Mouse (Mus musculus): ENCODE results near the gene Fuom. TPM values are rescaled to one million over a fixed set of nuclear protein-coding genes. Genes with fewer than 3 reads are reported as not detected.

Gene Fuom
- polyA plus RNA-seq, 1 experiment from 2014 or later = 50.1 TPM

GRCm38 (mm10) chr7:140126022-140126350 is 23.7 kb upstream of the Fuom start:
- ATAC-seq = peak; percentile 2
- CTCF ChIA-PET = no interaction called here
- POLR2A ChIA-PET = interaction anchor here (0.8 to 1.9 kb wide), 2 partner anchors 10 to 13 kb away, joined by 3 to 12 read pairs; partner anchors contain the start of genes Echs1 and Paox
- no peak for DNase-seq (ENCODE audit: low read depth, low spot score)
- no peak for TF ChIP-seq CTCF (IDR thresholded peaks at IDR 0.05)
- in situ Hi-C loops (cut with MboI; ENCODE audit: low pct_unique_long_range_greater_than_20kb) = no loop called here
- no peaks in the 10 kb centered on the region for H3K27me3 ChIP-seq

GRCm38 (mm10) chr7:140125278-140126021 is 23.2 kb upstream of the Fuom start:
- H3K27me3 ChIP-seq = no peaks in the 10 kb centered on the region
- ATAC-seq = peak; percentile 94
- no peak for DNase-seq (ENCODE audit: low read depth, low spot score)
- in situ Hi-C loops (cut with MboI; ENCODE audit: low pct_unique_long_range_greater_than_20kb) = no loop called here
- POLR2A ChIA-PET = interaction anchor here (0.6 to 1.9 kb wide), 5 partner anchors 9 to 670 kb away, joined by 3 to 16 read pairs (median 4); partner anchors contain the start of genes Echs1 and Paox
- no peak for TF ChIP-seq CTCF (IDR thresholded peaks at IDR 0.05)
- CTCF ChIA-PET = no interaction called here

- CTCF ChIA-PET = interaction anchor here (0.6 to 2.7 kb wide), 2 partner anchors 13 to 19 kb away, joined by 3 to 7 read pairs; partner anchors contain the start of gene Mtg1
- ATAC-seq = no peak
- no peak for TF ChIP-seq CTCF (IDR thresholded peaks at IDR 0.05)
- no peaks in the 10 kb centered on the region for H3K27me3 ChIP-seq
- no peak for DNase-seq (ENCODE audit: low read depth, low spot score)
- POLR2A ChIA-PET = interaction anchor here (1.9 kb wide), 1 partner anchor 8 kb away, joined by 12 read pairs; the partner anchor contains the start of genes Echs1 and Paox
- in situ Hi-C loops (cut with MboI; ENCODE audit: low pct_unique_long_range_greater_than_20kb) = loop anchor here (25.0 kb wide), 1 partner anchor 1038 kb away; the partner anchor contains the start of gene Rnh1
These were observed 22.1 kb upstream of the Fuom start for GRCm38 (mm10) chr7:140124382-140124781.

GRCm38 (mm10) chr7:140122765-140123164 is 20.5 kb upstream of the Fuom start:
- ChIA-PET POLR2A (no interaction called here), CTCF (interaction anchor here (2.7 kb wide), 1 partner anchor 17 kb away, joined by 7 read pairs; no protein-coding TSS in a partner anchor)
- in situ Hi-C loops (cut with MboI; ENCODE audit: low pct_unique_long_range_greater_than_20kb) = loop anchor here (25.0 kb wide), 1 partner anchor 1040 kb away; the partner anchor contains the start of gene Rnh1
- DNase-seq (ENCODE audit: low read depth, low spot score) = no peak
- ATAC-seq = no peak
- TF ChIP-seq CTCF (IDR thresholded peaks at IDR 0.05) = no peak
- no peaks in the 10 kb centered on the region for H3K27me3 ChIP-seq

- in situ Hi-C loops (cut with MboI; ENCODE audit: low pct_unique_long_range_greater_than_20kb) = loop anchor here (25.0 kb wide), 1 partner anchor 1041 kb away; the partner anchor contains the start of gene Rnh1
- ChIA-PET POLR2A (no interaction called here), CTCF (no interaction called here)
- no peak for TF ChIP-seq CTCF (IDR thresholded peaks at IDR 0.05)
- ATAC-seq = no peak
- no peaks in the 10 kb centered on the region for H3K27me3 ChIP-seq
- no peak for DNase-seq (ENCODE audit: low read depth, low spot score)
These were observed 19.2 kb upstream of the Fuom start for GRCm38 (mm10) chr7:140121338-140121910.

- CTCF ChIA-PET = interaction anchor here (1.2 kb wide), 1 partner anchor 10 kb away, joined by 3 read pairs; no protein-coding TSS in a partner anchor
- no peaks in the 10 kb centered on the region for H3K27me3 ChIP-seq
- TF ChIP-seq CTCF (IDR thresholded peaks at IDR 0.05) = no peak
- no peak for DNase-seq (ENCODE audit: low read depth, low spot score)
- no peak for ATAC-seq
- in situ Hi-C loops (cut with MboI; ENCODE audit: low pct_unique_long_range_greater_than_20kb) = loop anchor here (25.0 kb wide), 1 partner anchor 1042 kb away; the partner anchor contains the start of gene Rnh1
- POLR2A ChIA-PET = no interaction called here
These were observed 18.2 kb upstream of the Fuom start for GRCm38 (mm10) chr7:140120484-140120883.

GRCm38 (mm10) chr7:140116329-140117054 is 14.3 kb upstream of the Fuom start, which contains the start of gene Echs1:
Echs1 (minus strand) TSS chr7:140116476.
- no peak for DNase-seq (ENCODE audit: low read depth, low spot score)
- ChIA-PET CTCF (interaction anchor here (0.9 to 1.4 kb wide), 2 partner anchors 21 to 24 kb away, joined by 3 to 4 read pairs; partner anchors contain the start of gene Mtg1), POLR2A (interaction anchor here (0.5 to 2.3 kb wide), 5 partner anchors 9 to 286 kb away, joined by 4 to 12 read pairs (median 8); partner anchors contain the start of gene Mtg1)
- peak; percentile 93 for ATAC-seq
- TF ChIP-seq CTCF (IDR thresholded peaks at IDR 0.05) = no peak
- no peaks in the 10 kb centered on the region for H3K27me3 ChIP-seq
- in situ Hi-C loops (cut with MboI; ENCODE audit: low pct_unique_long_range_greater_than_20kb) = loop anchor here (25.0 kb wide), 1 partner anchor 1046 kb away; the partner anchor contains the start of gene Rnh1

- in situ Hi-C loops (cut with MboI; ENCODE audit: low pct_unique_long_range_greater_than_20kb) = loop anchor here (25.0 kb wide), 1 partner anchor 1047 kb away; the partner anchor contains the start of gene Rnh1
- DNase-seq (ENCODE audit: low read depth, low spot score) = no peak
- POLR2A ChIA-PET = interaction anchor here (0.5 to 2.3 kb wide), 4 partner anchors 9 to 285 kb away, joined by 7 to 12 read pairs (median 8); partner anchors contain the start of gene Mtg1
- CTCF ChIA-PET = interaction anchor here (0.9 to 1.4 kb wide), 3 partner anchors 22 to 27 kb away, joined by 3 to 4 read pairs (median 3); partner anchors contain the start of gene Mtg1
- peak; percentile 41 for ATAC-seq
- no peak for TF ChIP-seq CTCF (IDR thresholded peaks at IDR 0.05)
- no peaks in the 10 kb centered on the region for H3K27me3 ChIP-seq
These were observed 13.5 kb upstream of the Fuom start, which contains the start of gene Paox for GRCm38 (mm10) chr7:140115583-140116328. Paox (plus strand) TSS chr7:140115799.

- DNase-seq (ENCODE audit: low read depth, low spot score) (peak; percentile 70), ATAC-seq (peak; percentile 73)
- ChIA-PET POLR2A (interaction anchor here (0.6 to 1.0 kb wide), 2 partner anchors 17 to 25 kb away, joined by 3 read pairs; partner anchors contain the start of gene Mtg1), CTCF (interaction anchor here (1.2 to 1.3 kb wide), 2 partner anchors 9 to 19 kb away, joined by 3 to 4 read pairs; partner anchors contain the start of gene Fuom)
- no peak for TF ChIP-seq CTCF (IDR thresholded peaks at IDR 0.05)
- H3K27me3 ChIP-seq = no peaks in the 10 kb centered on the region
- in situ Hi-C loops (cut with MboI; ENCODE audit: low pct_unique_long_range_greater_than_20kb) = loop anchor here (25.0 kb wide), 1 partner anchor 1050 kb away; the partner anchor contains the start of gene Rnh1
These were observed 9.7 kb upstream of the Fuom start for GRCm38 (mm10) chr7:140111943-140112342.

Measured in Patski (cell line).